Mouse (Mus musculus): ENCODE results near the gene Duxbl2. TPM values are rescaled to one million over a fixed set of nuclear protein-coding genes. Genes with fewer than 3 reads are reported as not detected.
A peak's percentile ranks its signal among the peaks of the same experiment; 100 is the strongest.
"Not testable (repeated sequence)": the region's sequence is repeated elsewhere in the genome, so short reads cannot be mapped to it uniquely, and the experiment has no call there.

The Duxbl2 gene
- 0.59 TPM in 1 of 2 replicates, not detected in the other for polyA plus RNA-seq (2015; fragmentation: Nextera tagmentation; extraction: Ambion mirVana)

DNA sequence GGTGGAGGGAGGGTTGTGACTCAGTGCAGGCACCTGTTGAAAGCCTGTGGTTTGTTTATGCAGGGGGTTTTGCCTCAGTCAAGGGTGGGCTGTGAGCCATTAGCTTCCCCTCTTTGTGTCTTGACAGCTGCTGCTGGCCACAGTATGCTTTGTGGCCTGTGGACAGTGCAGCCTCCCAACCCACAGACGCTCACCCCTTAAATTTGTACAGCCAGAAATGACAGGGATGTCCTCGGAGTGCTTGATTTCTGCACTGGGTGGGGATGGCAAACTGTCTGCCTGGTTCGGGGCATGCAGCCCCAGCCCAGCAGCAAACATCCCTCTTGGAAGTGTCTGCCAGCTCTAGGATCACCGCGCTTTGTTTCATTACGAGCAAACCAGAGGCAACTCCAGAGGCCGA, at the start of gene Duxbl2:
Gene Duxbl2, plus strand, starts transcription at position 200 of the 400 bp plus-strand sequence.
- H3K27ac ChIP-seq (replicated peaks); H3K27me3 ChIP-seq; H3K9me3 ChIP-seq; H3K4me3 ChIP-seq; H3K4me2 ChIP-seq; H3K4me1 ChIP-seq (replicated peaks); H3K9ac ChIP-seq; H3K36me3 ChIP-seq: not testable (repeated sequence)
- peak; percentile 74 for ATAC-seq (ENCODE audit: low read depth)
- WGBS, result no CpG with 5 or more reads among the region's 7 CpGs

DNA sequence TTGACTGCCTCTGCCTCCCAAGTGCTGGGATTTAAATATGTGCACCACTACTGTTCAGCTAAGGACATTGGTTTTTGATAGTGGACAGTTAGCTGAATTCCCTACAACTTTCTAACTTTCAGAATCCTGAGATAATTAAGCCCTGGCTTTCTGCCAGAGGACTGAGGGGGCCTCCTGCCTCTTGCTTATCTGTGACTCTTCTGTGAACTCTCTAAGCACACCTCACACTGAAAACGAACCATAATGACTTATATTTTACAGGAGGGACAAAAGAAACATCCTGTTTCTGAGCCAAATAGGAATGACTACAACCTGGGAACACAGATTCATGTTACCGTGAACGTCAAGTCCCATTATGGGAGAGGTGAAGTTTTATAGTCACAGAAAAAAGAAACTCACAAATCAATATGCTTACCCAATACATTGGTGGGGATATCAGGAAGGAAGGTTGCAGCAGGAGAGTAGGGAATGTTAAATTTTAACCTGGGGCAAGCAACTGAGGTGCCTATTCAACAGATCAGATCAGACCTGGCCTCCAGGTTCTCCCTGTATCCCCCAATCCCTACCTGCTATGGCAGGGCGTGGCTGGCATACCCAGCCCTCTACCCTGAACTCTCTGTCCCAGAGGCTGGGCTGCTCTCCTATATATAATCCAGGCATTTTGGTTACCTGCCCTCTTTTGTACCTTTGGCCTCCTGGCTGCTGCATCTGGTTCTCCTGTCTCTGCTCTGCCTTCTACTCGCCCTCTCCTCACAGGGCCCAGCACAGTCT, 41.3 kb upstream of the Duxbl2 start:
- not testable (repeated sequence) for H3K4me1 ChIP-seq (replicated peaks); H3K27ac ChIP-seq (replicated peaks); H3K9me3 ChIP-seq; H3K36me3 ChIP-seq; H3K4me3 ChIP-seq; H3K4me2 ChIP-seq; H3K9ac ChIP-seq; H3K27me3 ChIP-seq; ATAC-seq (ENCODE audit: low read depth)
- WGBS, result no CpG with 5 or more reads among the region's 5 CpGs

DNA sequence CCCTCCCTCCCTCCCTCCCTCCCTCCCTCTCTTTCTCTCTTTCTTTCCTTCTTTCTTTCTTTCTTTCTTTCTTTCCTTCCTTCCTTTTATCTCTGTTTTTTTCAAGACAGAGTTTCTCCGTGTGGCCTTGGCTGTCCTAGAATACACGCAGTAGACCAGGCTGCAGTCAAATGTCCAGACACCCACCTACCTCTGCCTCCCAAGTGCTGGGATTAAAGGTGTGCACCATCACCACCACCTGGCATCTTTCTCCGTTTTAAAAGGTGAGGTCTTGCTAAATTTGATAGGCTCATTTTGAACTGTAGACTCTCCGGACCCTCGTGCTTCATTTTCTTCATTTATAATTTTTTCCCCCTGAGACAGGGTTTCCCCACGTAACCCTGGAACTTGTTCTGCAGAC, 36.9 kb upstream of the Duxbl2 start, which contains the start of gene Cphx2:
Gene Cphx2, plus strand, starts transcription at position 301 of the 400 bp plus-strand sequence.
- not testable (repeated sequence) for H3K9ac ChIP-seq; ATAC-seq (ENCODE audit: low read depth); H3K4me2 ChIP-seq; H3K4me3 ChIP-seq; H3K36me3 ChIP-seq; H3K9me3 ChIP-seq; H3K27me3 ChIP-seq; H3K4me1 ChIP-seq (replicated peaks); H3K27ac ChIP-seq (replicated peaks)
- no CpG with 5 or more reads among the region's 6 CpGs for WGBS

DNA sequence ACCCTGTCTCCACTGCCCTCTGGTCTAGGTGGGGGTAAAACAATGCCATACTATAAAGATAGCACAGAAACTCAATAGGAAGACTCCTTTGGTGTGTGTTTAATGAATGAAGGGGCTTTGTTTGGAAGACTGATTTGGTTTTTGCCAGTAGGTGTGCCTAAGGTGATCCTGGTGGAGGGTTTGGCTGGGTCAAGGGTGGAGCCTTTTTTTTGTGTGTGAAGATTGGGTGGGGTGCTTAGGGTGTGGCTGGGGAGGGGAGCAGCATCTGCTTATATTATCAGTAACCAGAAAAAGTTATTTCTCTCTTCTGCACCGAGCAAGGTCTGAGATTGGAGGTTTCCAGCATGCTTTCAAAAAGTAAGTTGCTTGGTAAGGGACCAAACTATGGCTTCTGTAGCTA, 36.2 kb upstream of the Duxbl2 start, which contains the start of gene Cphx3:
Gene Cphx3, plus strand, starts transcription at position 301 of the 400 bp plus-strand sequence.
- WGBS, result no CpG with 5 or more reads among the region's 1 CpGs
- not testable (repeated sequence) for H3K36me3 ChIP-seq; H3K27me3 ChIP-seq; ATAC-seq (ENCODE audit: low read depth); H3K27ac ChIP-seq (replicated peaks); H3K4me2 ChIP-seq; H3K9me3 ChIP-seq; H3K4me1 ChIP-seq (replicated peaks); H3K9ac ChIP-seq; H3K4me3 ChIP-seq

DNA sequence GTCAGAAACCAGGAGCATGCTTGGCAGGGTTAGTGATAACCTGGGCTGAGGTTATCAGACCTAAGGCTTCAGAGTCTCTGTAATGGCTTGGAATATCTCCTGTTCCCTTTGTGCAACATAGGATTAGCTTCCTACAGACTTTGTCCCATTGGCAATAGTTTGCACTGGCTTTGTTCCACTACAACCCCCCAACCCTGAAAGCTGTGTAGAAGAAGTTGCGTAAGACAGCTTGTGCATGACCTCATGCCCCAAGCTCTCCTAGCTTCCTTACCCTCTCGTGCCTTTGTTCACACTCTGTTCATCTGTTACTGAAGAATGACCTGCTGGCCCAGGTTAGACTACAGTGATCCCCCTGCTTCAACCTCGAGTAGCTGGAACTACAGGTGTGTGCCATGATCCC, 20.5 kb upstream of the Duxbl2 start:
- not testable (repeated sequence) for H3K9ac ChIP-seq; ATAC-seq (ENCODE audit: low read depth); H3K4me3 ChIP-seq; H3K4me1 ChIP-seq (replicated peaks); H3K27ac ChIP-seq (replicated peaks); H3K4me2 ChIP-seq; H3K9me3 ChIP-seq; H3K27me3 ChIP-seq; H3K36me3 ChIP-seq
- no CpG with 5 or more reads among the region's 3 CpGs for WGBS

DNA sequence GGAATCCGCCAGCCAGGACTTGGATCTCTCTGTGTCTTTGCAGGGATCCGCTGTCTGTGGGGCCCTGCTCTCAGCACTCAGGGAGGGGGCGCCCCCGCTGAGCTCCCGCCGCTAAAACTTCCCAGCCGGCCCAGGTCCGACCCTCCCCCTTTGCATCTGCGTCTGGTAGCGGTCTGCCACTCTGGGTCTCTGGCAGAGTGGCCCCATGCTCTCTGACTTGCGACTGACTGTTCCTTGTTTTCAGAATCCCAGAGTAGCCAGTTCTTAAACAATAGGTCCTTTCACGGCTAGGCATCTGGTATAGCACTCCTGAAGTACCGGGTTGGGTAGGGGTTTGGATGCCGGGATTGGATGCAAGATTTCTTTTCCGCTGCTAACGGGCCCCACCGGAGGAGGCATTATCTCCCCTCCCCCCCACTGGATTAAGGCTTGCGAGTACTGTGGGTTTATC, 426 bp downstream of the Duxbl2 start:
- H3K4me3 ChIP-seq; H3K4me1 ChIP-seq (replicated peaks); H3K4me2 ChIP-seq; H3K36me3 ChIP-seq; H3K27me3 ChIP-seq; H3K9ac ChIP-seq; H3K27ac ChIP-seq (replicated peaks); H3K9me3 ChIP-seq: not testable (repeated sequence)
- WGBS, result no CpG with 5 or more reads among the region's 18 CpGs
- ATAC-seq (ENCODE audit: low read depth), result peak; percentile 94

DNA sequence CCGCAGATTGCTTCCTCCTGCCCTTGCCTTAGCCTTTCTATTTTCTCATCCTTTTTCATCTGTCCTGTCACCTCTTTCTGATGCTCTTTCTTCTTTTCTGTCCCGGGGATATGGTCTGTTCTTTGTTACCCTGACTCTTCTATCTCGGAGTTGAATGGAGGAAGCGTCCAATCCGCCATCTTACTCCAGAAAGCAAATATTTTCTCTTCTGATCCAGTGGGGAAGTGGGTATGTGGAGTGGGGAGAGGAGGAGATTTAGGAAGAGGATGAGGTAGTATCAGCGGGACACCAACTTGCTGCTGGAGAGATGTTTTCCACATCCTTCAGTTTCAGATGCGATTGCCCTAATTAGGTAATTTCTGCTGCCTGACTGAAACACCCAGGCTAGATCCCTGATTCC, 946 bp downstream of the Duxbl2 start:
- WGBS, result no CpG with 5 or more reads among the region's 7 CpGs
- H3K4me1 ChIP-seq (replicated peaks); H3K36me3 ChIP-seq; H3K9ac ChIP-seq; H3K27me3 ChIP-seq; H3K4me3 ChIP-seq; ATAC-seq (ENCODE audit: low read depth); H3K4me2 ChIP-seq; H3K9me3 ChIP-seq; H3K27ac ChIP-seq (replicated peaks): not testable (repeated sequence)

DNA sequence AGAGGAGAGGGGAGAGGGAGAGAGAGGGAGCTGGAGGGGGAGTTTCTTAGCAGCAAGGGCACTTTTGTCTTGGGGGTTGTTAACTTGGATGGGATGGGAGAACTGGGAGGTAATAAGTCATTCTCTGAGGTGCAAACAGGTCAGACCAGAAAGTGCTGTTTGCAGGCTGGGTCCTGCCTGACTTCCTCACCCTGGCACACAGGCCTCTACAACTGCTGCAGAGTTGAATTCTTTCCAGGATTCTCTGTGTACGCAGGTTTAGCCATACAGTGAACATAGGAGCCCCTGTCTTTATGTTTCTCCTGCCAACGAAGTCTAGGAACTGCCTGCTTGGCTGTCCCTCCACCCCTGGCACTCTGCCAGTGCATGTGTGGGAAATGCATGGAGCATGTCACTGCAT, 28.9 kb downstream of the Duxbl2 start:
- not testable (repeated sequence) for H3K9me3 ChIP-seq; H3K4me2 ChIP-seq; H3K4me1 ChIP-seq (replicated peaks); H3K36me3 ChIP-seq; H3K4me3 ChIP-seq; H3K27me3 ChIP-seq; ATAC-seq (ENCODE audit: low read depth); H3K27ac ChIP-seq (replicated peaks); H3K9ac ChIP-seq
- no CpG with 5 or more reads among the region's 2 CpGs for WGBS

DNA sequence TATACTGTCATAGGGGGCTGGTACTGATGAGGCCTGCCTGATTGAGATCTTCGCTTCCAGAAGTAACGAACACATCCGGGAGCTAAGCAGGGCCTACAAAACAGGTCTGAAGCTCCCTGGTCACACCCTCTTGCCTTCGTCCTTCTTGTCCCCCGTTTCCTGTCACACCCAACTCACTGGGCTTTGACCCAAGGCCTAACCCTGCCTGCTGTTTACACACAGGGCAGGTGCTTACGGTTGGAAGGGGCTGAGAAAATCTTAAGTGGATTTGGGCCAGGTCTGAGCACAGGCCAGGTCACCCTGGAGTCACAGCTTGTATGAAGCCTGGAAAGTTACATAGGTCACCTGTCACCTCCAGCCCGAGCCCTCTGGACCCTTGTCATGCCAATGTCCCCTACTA, 37.9 kb downstream of the Duxbl2 start:
- no CpG with 5 or more reads among the region's 7 CpGs for WGBS
- H3K27me3 ChIP-seq; H3K4me2 ChIP-seq; H3K27ac ChIP-seq (replicated peaks); H3K9ac ChIP-seq; H3K36me3 ChIP-seq; H3K9me3 ChIP-seq; ATAC-seq (ENCODE audit: low read depth); H3K4me1 ChIP-seq (replicated peaks); H3K4me3 ChIP-seq: not testable (repeated sequence)

DNA sequence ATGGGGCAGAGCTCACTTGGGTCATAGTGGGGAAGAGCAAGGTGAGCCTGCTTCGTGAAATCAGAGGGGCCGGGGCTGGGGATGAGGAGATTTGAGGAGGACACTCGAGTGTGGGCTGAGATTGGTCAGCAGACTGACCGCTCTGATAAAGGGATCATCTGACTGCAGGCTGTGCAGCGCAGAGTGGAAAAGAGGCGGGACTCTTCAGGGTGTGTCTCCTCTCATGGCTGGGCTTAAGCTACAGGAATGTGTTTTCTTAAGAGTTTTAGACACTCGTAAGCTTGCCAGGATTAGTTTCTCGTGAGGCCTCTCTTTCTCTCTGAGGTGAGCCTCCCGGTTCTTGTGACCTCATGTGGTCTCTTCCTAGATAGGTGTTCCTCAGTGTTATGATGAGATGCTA, 43.0 kb downstream of the Duxbl2 start:
- H3K9me3 ChIP-seq; H3K9ac ChIP-seq; H3K27ac ChIP-seq (replicated peaks); H3K27me3 ChIP-seq; H3K4me1 ChIP-seq (replicated peaks); H3K36me3 ChIP-seq; H3K4me3 ChIP-seq; H3K4me2 ChIP-seq; ATAC-seq (ENCODE audit: low read depth): not testable (repeated sequence)
- WGBS, result no CpG with 5 or more reads among the region's 9 CpGs

DNA sequence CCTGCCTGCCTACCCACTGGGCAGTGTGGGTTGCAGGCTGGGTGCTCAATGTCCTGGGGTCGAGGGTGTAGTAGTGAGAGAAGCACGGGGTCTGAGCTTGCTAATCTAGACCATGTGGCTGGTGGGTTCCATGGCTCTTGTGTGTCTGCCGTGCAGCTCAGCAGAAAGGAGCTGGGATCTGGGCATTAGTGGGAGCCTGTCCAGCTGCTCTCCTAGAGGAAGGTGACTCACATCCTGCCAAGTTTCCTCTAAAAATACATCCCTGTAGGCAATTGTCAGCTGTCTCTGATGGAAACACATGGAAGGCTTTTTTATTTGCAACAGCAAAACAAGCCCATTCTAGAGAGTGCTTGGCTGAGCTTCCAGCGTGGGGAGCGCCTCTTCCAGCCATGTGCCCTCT, 44.3 kb downstream of the Duxbl2 start:
- H3K4me1 ChIP-seq (replicated peaks); H3K27me3 ChIP-seq; H3K4me3 ChIP-seq; H3K27ac ChIP-seq (replicated peaks); H3K9me3 ChIP-seq; H3K36me3 ChIP-seq; H3K9ac ChIP-seq; H3K4me2 ChIP-seq; ATAC-seq (ENCODE audit: low read depth): not testable (repeated sequence)
- WGBS, result no CpG with 5 or more reads among the region's 5 CpGs

DNA sequence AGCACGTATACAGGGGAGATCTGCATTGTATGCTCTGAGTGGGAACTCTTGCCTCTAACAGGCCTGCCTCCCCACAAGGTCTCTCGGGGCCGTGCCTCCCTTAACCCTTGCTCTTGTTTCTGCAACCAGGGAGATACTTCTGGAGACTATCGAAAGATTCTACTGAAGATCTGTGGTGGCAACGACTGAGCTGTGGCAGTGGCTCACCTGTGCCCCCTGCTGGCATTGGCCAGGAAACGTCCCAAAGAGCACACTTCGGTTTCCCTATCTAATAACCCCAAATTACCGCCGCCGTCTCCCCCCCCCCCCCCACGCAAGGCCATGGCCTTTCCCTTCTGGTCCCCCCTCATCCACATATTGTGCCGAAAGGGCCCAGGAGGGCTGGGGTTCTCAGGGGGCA, 47.1 kb downstream of the Duxbl2 start:
- not testable (repeated sequence) for H3K9me3 ChIP-seq; H3K36me3 ChIP-seq; ATAC-seq (ENCODE audit: low read depth); H3K4me2 ChIP-seq; H3K27ac ChIP-seq (replicated peaks); H3K9ac ChIP-seq; H3K4me1 ChIP-seq (replicated peaks); H3K27me3 ChIP-seq; H3K4me3 ChIP-seq
- no CpG with 5 or more reads among the region's 12 CpGs for WGBS

DNA sequence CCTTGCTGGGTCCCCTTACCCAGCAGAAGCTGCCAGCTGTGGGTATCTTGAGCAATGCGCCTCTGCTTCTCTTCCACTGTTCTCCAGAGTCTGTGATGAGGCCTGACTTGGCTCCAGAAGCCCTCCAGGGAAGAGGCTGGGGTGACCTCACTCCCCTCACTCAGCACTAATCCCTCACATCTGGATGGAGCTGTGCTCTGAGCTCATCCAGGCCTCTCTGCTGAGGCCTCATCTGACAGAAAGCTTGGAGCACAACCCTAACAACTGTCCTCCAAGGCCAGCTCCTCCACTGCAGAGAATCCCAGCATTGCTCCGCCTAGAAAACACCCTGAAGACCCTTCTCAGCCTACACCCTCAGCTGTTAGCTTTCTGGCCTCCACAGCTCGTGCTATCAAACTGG, 55.8 kb downstream of the Duxbl2 start:
- not testable (repeated sequence) for H3K36me3 ChIP-seq; H3K4me3 ChIP-seq; H3K9me3 ChIP-seq; H3K4me2 ChIP-seq; ATAC-seq (ENCODE audit: low read depth); H3K27ac ChIP-seq (replicated peaks); H3K4me1 ChIP-seq (replicated peaks); H3K27me3 ChIP-seq; H3K9ac ChIP-seq
- WGBS, result no CpG with 5 or more reads among the region's 3 CpGs

Data from neural tube, embryonic 13.5 days (tissue).